Mouse (Mus musculus) left cerebral cortex, adult 2 months (tissue): ENCODE measurements around the gene 6030498E09Rik. TPM values are rescaled to one million over a fixed set of nuclear protein-coding genes. Genes with fewer than 3 reads are reported as not detected.

Experiments used
- DNase-seq, 2 experiments: peaks; one replicate each; pipeline ENCODE4 v3.0.0; 2021 to 2022; ENCODE audit warnings: low spot score in 2 of 2, mixed read lengths in 1 of 2; ENCODE audit errors: extremely low spot score in 1 of 2
- H3K27ac ChIP-seq: fragments of 200-600 bp; 2 replicates; pipeline ENCODE4 v1.8.1; 2022
- H3K4me3 ChIP-seq: fragments of 200-600 bp; 2 replicates; pipeline ENCODE4 v1.8.1; 2022
- CTCF ChIP-seq: fragments of 200-600 bp; IDR thresholded peaks from 2 replicates; pipeline ENCODE4 v1.8.1; 2022; ENCODE audit warnings: antibody characterized with exemption, mild to moderate bottlenecking, moderate library complexity
- intact Hi-C: fragments of 180-260 bp; cut with DNase I; formaldehyde crosslinking; loops from one replicate; pipeline ENCODE4 v1.15.1; 2025
- long read RNA-seq, 2 experiments: library from polyadenylated mRNA; stranded (forward); transcript quantifications; one replicate each; pipeline ENCODE4 v2.0.0; 2021; ENCODE audit warnings: borderline mapping rate in 2 of 2
- microRNA-seq, 2 experiments: library from miRNA; unstranded; fragments of <30 nt; microRNA quantifications; one replicate each; pipeline ENCODE4 v1.2.0; 2021
- total RNA-seq, 2 experiments: library from RNA; stranded (reverse); gene quantifications; 2 replicates each; pipeline ENCODE4 v1.2.3; 2021

The 6030498E09Rik gene
- not detected for total RNA-seq
- long read RNA-seq, experiment 1, result 0 reads
- long read RNA-seq, experiment 2, result 0 reads

GRCm38 (mm10) chrX:38772478-38772877, at the start of gene 6030498E09Rik:
6030498E09Rik (plus strand) TSS chrX:38772671.
- Histone ChIP-seq H3K4me3 (no peak within 1 kb of the TSS), H3K27ac (no peak within 1 kb of the TSS)
- no peak for TF ChIP-seq CTCF
- no peak for DNase-seq
- intact Hi-C loops, result loop anchor here (10.0 kb wide), 1 partner anchor 258 kb away; no protein-coding TSS in a partner anchor

- Histone ChIP-seq H3K4me3 (no peak overlapping the region), H3K27ac (no peak overlapping the region)
- intact Hi-C loops, result no loop called here
- TF ChIP-seq CTCF, result no peak
- DNase-seq, result no peak
Observed at GRCm38 (mm10) chrX:38730081-38730480, 42.4 kb upstream of the 6030498E09Rik start.

- H3K4me3 ChIP-seq, result no peak overlapping the region
- DNase-seq, result no peak
- no peak overlapping the region for H3K27ac ChIP-seq
- intact Hi-C loops, result no loop called here
- TF ChIP-seq CTCF, result no peak
Observed at GRCm38 (mm10) chrX:38730639-38731038, 41.8 kb upstream of the 6030498E09Rik start.

- no peak for TF ChIP-seq CTCF
- Histone ChIP-seq H3K27ac (no peak overlapping the region), H3K4me3 (no peak overlapping the region)
- DNase-seq, result no peak
- intact Hi-C loops, result no loop called here
Observed at GRCm38 (mm10) chrX:38733683-38734082, 38.8 kb upstream of the 6030498E09Rik start.

- DNase-seq, result peak in 1 of 2 experiments; percentile 7
- no peak overlapping the region for H3K27ac ChIP-seq
- intact Hi-C loops, result no loop called here
- H3K4me3 ChIP-seq, result no peak overlapping the region
- TF ChIP-seq CTCF, result no peak
Observed at GRCm38 (mm10) chrX:38734916-38735880, 37.3 kb upstream of the 6030498E09Rik start.

GRCm38 (mm10) chrX:38771453-38771852, 1.0 kb upstream of the 6030498E09Rik start:
- no peak for DNase-seq
- no peak for TF ChIP-seq CTCF
- no peak overlapping the region for H3K4me3 ChIP-seq
- no peak overlapping the region for H3K27ac ChIP-seq
- intact Hi-C loops, result loop anchor here (10.0 kb wide), 1 partner anchor 257 kb away; no protein-coding TSS in a partner anchor

GRCm38 (mm10) chrX:38771886-38772285, 585 bp upstream of the 6030498E09Rik start:
- Histone ChIP-seq H3K4me3 (no peak overlapping the region), H3K27ac (no peak overlapping the region)
- intact Hi-C loops, result loop anchor here (10.0 kb wide), 1 partner anchor 257 kb away; no protein-coding TSS in a partner anchor
- TF ChIP-seq CTCF, result peak; percentile 48
- no peak for DNase-seq

- intact Hi-C loops, result no loop called here
- no peak for DNase-seq
- Histone ChIP-seq H3K27ac (no peak overlapping the region), H3K4me3 (no peak overlapping the region)
- no peak for TF ChIP-seq CTCF
Observed at GRCm38 (mm10) chrX:38794373-38794772, 21.9 kb downstream of the 6030498E09Rik start.

- no peak for TF ChIP-seq CTCF
- intact Hi-C loops, result loop anchor here (10.0 kb wide), 4 partner anchors 581 to 1521 kb away; no protein-coding TSS in a partner anchor
Observed at GRCm38 (mm10) chrX:38813934-38814333, 41.5 kb downstream of the 6030498E09Rik start.

GRCm38 (mm10) chrX:38816841-38817240, 44.4 kb downstream of the 6030498E09Rik start:
- no peak for DNase-seq
- intact Hi-C loops, result loop anchor here (2.0 to 10.0 kb wide), 5 partner anchors 434 to 1518 kb away; no protein-coding TSS in a partner anchor

More at GRCm38 (mm10) chrX:38813934-38814333, 41.5 kb downstream of the 6030498E09Rik start:
- Histone ChIP-seq H3K4me3 (no peak overlapping the region), H3K27ac (no peak overlapping the region)
- DNase-seq, result no peak

GRCm38 (mm10) chrX:38958571-38958970, 186.1 kb downstream of the 6030498E09Rik start:
- DNase-seq, result no peak
- Histone ChIP-seq H3K27ac (no peak overlapping the region), H3K4me3 (no peak overlapping the region)
- no peak for TF ChIP-seq CTCF
- intact Hi-C loops, result no loop called here

More at GRCm38 (mm10) chrX:38816841-38817240, 44.4 kb downstream of the 6030498E09Rik start:
- no peak for TF ChIP-seq CTCF
- Histone ChIP-seq H3K4me3 (no peak overlapping the region), H3K27ac (peak overlapping the region; percentile 48)

- intact Hi-C loops, result no loop called here
- no peak for DNase-seq
- TF ChIP-seq CTCF, result no peak
- H3K4me3 ChIP-seq, result no peak overlapping the region
- H3K27ac ChIP-seq, result no peak overlapping the region
Observed at GRCm38 (mm10) chrX:38996265-38996664, 223.8 kb downstream of the 6030498E09Rik start.

Small RNAs within 50 kb of the gene (microRNA-seq; reads per million reads assigned to microRNA genes)
- gene Gm25642, result 0 reads per million in 2 experiments

Other genes with a start within 250 kb of the 6030498E09Rik start
- gene Cul4b, start 196.5 kb upstream of the 6030498E09Rik start, total RNA-seq, result 10 to 100 TPM; 33.9 to 36.8 TPM
- gene Mcts1, start 172.1 kb upstream of the 6030498E09Rik start, total RNA-seq, result 10 to 100 TPM; 64.8 to 70.4 TPM
- 10 to 100 TPM; 24.9 to 25.2 TPM for gene C1galt1c1, start 137.6 kb upstream of the 6030498E09Rik start, total RNA-seq